Comparison of ENCODE assay signal across 10 mouse cellular contexts in the genomic region with DNA sequence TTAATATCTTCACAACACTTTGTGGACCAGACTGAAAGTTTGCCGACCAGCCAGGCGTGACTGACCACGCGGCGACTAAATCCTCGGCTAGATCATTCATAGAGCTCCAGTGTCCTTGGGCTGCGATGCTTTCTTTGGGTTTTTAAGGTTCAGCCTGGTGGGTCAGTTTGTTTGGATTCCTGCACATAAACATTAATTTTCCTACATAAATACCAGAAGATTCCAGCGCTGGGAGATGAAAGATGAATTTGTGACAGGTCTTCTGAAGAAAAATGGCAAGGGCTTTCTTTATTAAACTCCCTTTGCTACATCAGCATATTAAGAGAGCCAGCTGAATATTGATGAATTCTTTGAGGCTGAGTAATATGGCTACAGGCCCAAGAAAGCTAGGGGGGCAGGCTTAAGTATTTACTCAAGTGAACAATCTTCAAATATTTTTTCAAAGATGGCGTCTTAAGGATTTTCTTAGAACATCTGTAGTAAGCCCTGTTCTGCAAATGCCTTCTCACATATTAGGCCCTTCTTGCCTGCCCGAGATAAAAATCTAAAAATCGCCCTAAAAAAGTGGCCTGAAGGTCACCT.
DNase-seq lines count a peak whose midpoint lies in the region; ATAC-seq lines count a peak whose summit lies in the region.
"Had no signal": no experiment of that assay in that cellular context is flagged by ENCODE, and none has a peak within 500 bp of the region (broad histone marks: within the 10 kb centered on the region; RNA-seq: fewer than 3 reads in every experiment).

No protein-coding gene starts in this region.

- H3K4me1 ChIP-seq in heart, embryonic 12.5 days (replicated peaks) = peaks cover 4% of the 10 kb centered on the region; the same call in 1 of the 2 replicates
- no peaks in the 10 kb centered on the region for H3K4me1 ChIP-seq in midbrain, embryonic 11.5 days (ENCODE audit: control insufficient read depth, insufficient read depth, low read length)
- H3K4me1 ChIP-seq in midbrain, embryonic 16.5 days (ENCODE audit: control insufficient read depth, insufficient read depth, low read length) = no peaks in the 10 kb centered on the region
- no peaks in the 10 kb centered on the region for H3K4me1 ChIP-seq in hindbrain, embryonic 12.5 days
- H3K4me1 ChIP-seq in stomach, embryonic 16.5 days (ENCODE audit: control insufficient read depth, insufficient read depth, low read length) = peaks cover 3% of the 10 kb centered on the region; the same call in 1 of the 2 replicates

- H3K27me3 ChIP-seq in heart, embryonic 12.5 days (replicated peaks) = no peaks in the 10 kb centered on the region
- H3K27me3 ChIP-seq in midbrain, embryonic 11.5 days (ENCODE audit: control insufficient read depth, insufficient read depth, low read length) = no peaks in the 10 kb centered on the region
- H3K27me3 ChIP-seq in midbrain, embryonic 16.5 days (ENCODE audit: control insufficient read depth, insufficient read depth, low read depth, low read length) = peaks cover 2% of the 10 kb centered on the region; the same call in 1 of the 2 replicates
- peaks cover 10% of the 10 kb centered on the region for H3K27me3 ChIP-seq in hindbrain, embryonic 12.5 days
- H3K27me3 ChIP-seq in stomach, embryonic 16.5 days (ENCODE audit: control insufficient read depth, insufficient read depth, low read length) = no peaks in the 10 kb centered on the region

- no peak for DNase-seq in heart, adult 18-20 months
- DNase-seq in midbrain, embryonic 11.5 days (ENCODE audit: low spot score, missing footprints) = peak; percentile 92
- no peak for DNase-seq in right cerebral cortex, postnatal 4 days
- DNase-seq: thymus, adult 2 months had no signal

- peak overlapping the region; percentile 72 for H3K4me2 ChIP-seq in heart, embryonic 12.5 days
- H3K4me2 ChIP-seq in midbrain, embryonic 11.5 days = peak overlapping the region; percentile 43
- no peak overlapping the region for H3K4me2 ChIP-seq in midbrain, embryonic 16.5 days (ENCODE audit: low read length)
- H3K4me2 ChIP-seq in hindbrain, embryonic 12.5 days (replicated peaks) = peak overlapping the region; percentile 48
- H3K4me2 ChIP-seq in stomach, embryonic 16.5 days (ENCODE audit: low read depth, low read length) = peak overlapping the region; percentile 64

- peak overlapping the region; percentile 36 for H3K27ac ChIP-seq in heart, embryonic 12.5 days (ENCODE audit: poor library complexity, severe bottlenecking)
- no peak overlapping the region for H3K27ac ChIP-seq in midbrain, embryonic 11.5 days (ENCODE audit: low read depth, low read length)
- no peak overlapping the region for H3K27ac ChIP-seq in midbrain, embryonic 16.5 days (ENCODE audit: low read length)
- no peak overlapping the region for H3K27ac ChIP-seq in hindbrain, embryonic 12.5 days
- H3K27ac ChIP-seq in stomach, embryonic 16.5 days (ENCODE audit: low read length) = peak overlapping the region; percentile 46; the same call in 1 of the 2 replicates
- H3K27ac ChIP-seq: macrophage had no signal

- H3K9ac ChIP-seq in heart, embryonic 12.5 days = peak overlapping the region; percentile 39; the same call in 1 of the 2 replicates
- no peak overlapping the region for H3K9ac ChIP-seq in midbrain, embryonic 11.5 days (ENCODE audit: low read length)
- no peak overlapping the region for H3K9ac ChIP-seq in midbrain, embryonic 16.5 days (ENCODE audit: low read depth, low read length)
- H3K9ac ChIP-seq in hindbrain, embryonic 12.5 days = no peak overlapping the region
- H3K9ac ChIP-seq in stomach, embryonic 16.5 days (ENCODE audit: low read length) = no peak overlapping the region

- WGBS in heart, embryonic 12.5 days = 22% methylated on average over 11 of the region's 11 CpGs
- WGBS in midbrain, embryonic 11.5 days = 25% methylated on average over 11 of the region's 11 CpGs
- 33% methylated on average over 11 of the region's 11 CpGs for WGBS in midbrain, embryonic 16.5 days
- WGBS in hindbrain, embryonic 12.5 days = 27% methylated on average over 11 of the region's 11 CpGs
- WGBS in stomach, embryonic 16.5 days = 29% methylated on average over 11 of the region's 11 CpGs

- H3K4me3 ChIP-seq in heart, embryonic 12.5 days = no peak overlapping the region; the same call in 1 of the 2 replicates
- H3K4me3 ChIP-seq in midbrain, embryonic 11.5 days (ENCODE audit: low read depth, low read length) = no peak overlapping the region
- no peak overlapping the region for H3K4me3 ChIP-seq in midbrain, embryonic 16.5 days (ENCODE audit: low read depth, low read length)
- no peak overlapping the region for H3K4me3 ChIP-seq in hindbrain, embryonic 12.5 days
- no peak overlapping the region for H3K4me3 ChIP-seq in stomach, embryonic 16.5 days (replicated peaks; ENCODE audit: low read length)

- no peak for ATAC-seq in heart, embryonic 12.5 days (ENCODE audit: insufficient number of reproducible peaks, low FRiP score)
- ATAC-seq in midbrain, embryonic 11.5 days (ENCODE audit: low FRiP score) = no peak
- no peak for ATAC-seq in midbrain, embryonic 16.5 days
- ATAC-seq in hindbrain, embryonic 12.5 days (ENCODE audit: low FRiP score) = no peak
- no peak for ATAC-seq in stomach, embryonic 16.5 days (ENCODE audit: insufficient read depth, low FRiP score)
- ATAC-seq in megakaryocyte progenitor cell, adult 5-6 weeks (replicated peaks; ENCODE audit: poor library complexity) = no peak

- no peaks in the 10 kb centered on the region; the same call in 1 of the 2 replicates for H3K9me3 ChIP-seq in heart, embryonic 12.5 days (replicated peaks)
- H3K9me3 ChIP-seq in midbrain, embryonic 11.5 days (ENCODE audit: control insufficient read depth, low read length) = no peaks in the 10 kb centered on the region
- H3K9me3 ChIP-seq in midbrain, embryonic 16.5 days (replicated peaks; ENCODE audit: control insufficient read depth, low read length, poor library complexity, severe bottlenecking) = no peaks in the 10 kb centered on the region
- H3K9me3 ChIP-seq in hindbrain, embryonic 12.5 days (replicated peaks) = no peaks in the 10 kb centered on the region
- no peaks in the 10 kb centered on the region for H3K9me3 ChIP-seq in stomach, embryonic 16.5 days (replicated peaks; ENCODE audit: control insufficient read depth, low read length)

- no peaks in the 10 kb centered on the region for H3K36me3 ChIP-seq in heart, embryonic 12.5 days
- no peaks in the 10 kb centered on the region for H3K36me3 ChIP-seq in midbrain, embryonic 11.5 days (ENCODE audit: control insufficient read depth, insufficient read depth, low read length)
- no peaks in the 10 kb centered on the region for H3K36me3 ChIP-seq in midbrain, embryonic 16.5 days (ENCODE audit: control insufficient read depth, insufficient read depth, low read length)
- H3K36me3 ChIP-seq in hindbrain, embryonic 12.5 days = no peaks in the 10 kb centered on the region
- H3K36me3 ChIP-seq in stomach, embryonic 16.5 days (ENCODE audit: control insufficient read depth, insufficient read depth, low read length) = no peaks in the 10 kb centered on the region

Comparison
In these comparisons a context has a peak if more than half of its experiments do, and no peak if none do; other contexts are left out.
1. H3K27ac ChIP-seq: peak in heart, embryonic 12.5 days (single experiment) and stomach, embryonic 16.5 days (single experiment); none in midbrain, embryonic 11.5 days (single experiment), midbrain, embryonic 16.5 days (single experiment) and hindbrain, embryonic 12.5 days (single experiment).